Mouse (Mus musculus) left cerebral cortex, adult 8-10 months (tissue): ENCODE data around the gene Il27ra. TPM values are rescaled to one million over a fixed set of nuclear protein-coding genes. Genes with fewer than 3 reads are reported as not detected.
A peak's percentile ranks its signal among the peaks of the same experiment; 100 is the strongest.
"Not testable (repeated sequence)": the region's sequence is repeated elsewhere in the genome, so short reads cannot be mapped to it uniquely, and the experiment has no call there.

ENCODE experiments used
- DNase-seq, 2 experiments: peaks; one replicate each; pipeline ENCODE4 v3.0.0; 2022; ENCODE audit warnings: low spot score in 2 of 2
- microRNA-seq, 2 experiments: library from miRNA; unstranded; fragments of <30 nt; microRNA quantifications; one replicate each; pipeline ENCODE4 v1.2.0; 2022
- total RNA-seq, 4 experiments: library from RNA; stranded (reverse); gene quantifications; 2 replicates each; pipeline ENCODE4 v1.2.4; 2022

Il27ra gene
- total RNA-seq, 4 experiments from 2014 or later: 0.36 to 0.57 (median 0.47) TPM

- peak in 1 of 2 experiments; percentile 53 for DNase-seq
These were observed 43.9 kb downstream of the Il27ra start for GRCm38 (mm10) chr8:83998231-83999056.

- peak in 1 of 2 experiments; percentile 57 for DNase-seq
These were observed 44.8 kb downstream of the Il27ra start, which contains the start of gene Samd1 for GRCm38 (mm10) chr8:83997511-83998141. TSS of gene Samd1 (plus strand) at chr8:83997672.

- peak; percentile 67 to 75 for DNase-seq
These were observed 45.6 kb downstream of the Il27ra start for GRCm38 (mm10) chr8:83996567-83997505.

GRCm38 (mm10) chr8:83995973-83996372 lies 46.4 kb downstream of the Il27ra start:
- DNase-seq: peak in 1 of 2 experiments; percentile 38

GRCm38 (mm10) chr8:83994030-83994429 lies 48.4 kb downstream of the Il27ra start:
- no peak for DNase-seq

- DNase-seq: no peak
These were observed 49.9 kb downstream of the Il27ra start for GRCm38 (mm10) chr8:83992488-83992887.

GRCm38 (mm10) chr8:83990170-83990569 lies 52.2 kb downstream of the Il27ra start:
- DNase-seq: no peak

- DNase-seq: no peak
These were observed 53.1 kb downstream of the Il27ra start for GRCm38 (mm10) chr8:83989243-83989642.

- DNase-seq: not testable (repeated sequence)
These were observed 59.2 kb downstream of the Il27ra start for GRCm38 (mm10) chr8:83983222-83983621.

- no peak for DNase-seq
These were observed 59.9 kb downstream of the Il27ra start for GRCm38 (mm10) chr8:83982449-83982848.

- no peak for DNase-seq
These were observed 60.9 kb downstream of the Il27ra start for GRCm38 (mm10) chr8:83981533-83981932.

GRCm38 (mm10) chr8:83980845-83981244 lies 61.5 kb downstream of the Il27ra start:
- DNase-seq: no peak

Small RNAs within 50 kb of the gene (microRNA-seq; reads per million reads assigned to microRNA genes)
- gene Mir1199 (0 to 3.4 reads per million in 2 experiments), gene Mir709 (0 reads per million in 2 experiments), gene Mir8111 (5.3 to 12.6 reads per million in 2 experiments)

Other genes with a start within 250 kb of the Il27ra start
- gene Adgrl1, start 142.5 kb downstream of the Il27ra start, total RNA-seq: 100 to 1,000 TPM; 330 to 370 (median 359) TPM
- gene Gm10644, start 87.4 kb downstream of the Il27ra start, total RNA-seq: under 1 TPM; 0.26 to 0.76 (median 0.34) TPM
- gene Asf1b, start 87.1 kb downstream of the Il27ra start, total RNA-seq: 1 to 10 TPM in 3 of 4 experiments, under 1 TPM in 1; 0.83 to 1.1 (median 1.0) TPM
- 100 to 1,000 TPM; 247 to 270 (median 264) TPM for gene Prkaca, start 69.6 kb downstream of the Il27ra start, total RNA-seq
- 10 to 100 TPM; 43.5 to 53.7 (median 46.3) TPM for gene Samd1, start 44.9 kb downstream of the Il27ra start, total RNA-seq
- under 1 TPM; 0.34 to 0.77 (median 0.48) TPM for gene 1700067K01Rik, start 41.1 kb downstream of the Il27ra start, total RNA-seq
- 1 to 10 TPM in 3 of 4 experiments, under 1 TPM in 1; 0.37 to 2.6 (median 1.5) TPM for gene 2210011C24Rik, start 30.4 kb downstream of the Il27ra start, total RNA-seq
- 1 to 10 TPM; 1.5 to 4.5 (median 2.3) TPM for gene Palm3, start 21.1 kb downstream of the Il27ra start, total RNA-seq
- not detected for gene Rln3, start 2.4 kb upstream of the Il27ra start, total RNA-seq
- gene Gm10643, start 22.5 kb upstream of the Il27ra start, total RNA-seq: 1 to 10 TPM; 4.1 to 4.6 (median 4.5) TPM
- 10 to 100 TPM; 19.5 to 26.3 (median 24.3) TPM for gene Rfx1, start 24.2 kb upstream of the Il27ra start, total RNA-seq
- 10 to 100 TPM; 17.0 to 19.8 (median 18.5) TPM for gene Dcaf15, start 62.2 kb upstream of the Il27ra start, total RNA-seq
- not detected for gene Podnl1, start 83.4 kb upstream of the Il27ra start, total RNA-seq
- gene Cc2d1a, start 105.3 kb upstream of the Il27ra start, total RNA-seq: 10 to 100 TPM; 44.3 to 52.9 (median 47.4) TPM
- 1 to 10 TPM; 2.8 to 3.2 (median 3.1) TPM for gene 4930432K21Rik, start 105.4 kb upstream of the Il27ra start, total RNA-seq
- gene Nanos3, start 142.6 kb upstream of the Il27ra start, total RNA-seq: 1 to 10 TPM; 2.8 to 3.8 (median 3.2) TPM
- 10 to 100 TPM; 12.9 to 13.8 (median 13.3) TPM for gene Zswim4, start 194.5 kb upstream of the Il27ra start, total RNA-seq
- gene D8Ertd738e, start 207.1 kb upstream of the Il27ra start, total RNA-seq: 100 to 1,000 TPM in 2 of 4 experiments, 10 to 100 TPM in 2; 97.1 to 133 (median 108) TPM
- gene Mri1, start 214.7 kb upstream of the Il27ra start, total RNA-seq: 10 to 100 TPM; 14.3 to 18.7 (median 16.2) TPM
- gene Ccdc130, start 227.8 kb upstream of the Il27ra start, total RNA-seq: 10 to 100 TPM; 24.6 to 29.7 (median 27.8) TPM